Mouse (Mus musculus) C2C12 (cell line): Measurements from ENCODE around the gene Vmn2r76. TPM values are rescaled to one million over a fixed set of nuclear protein-coding genes. Genes with fewer than 3 reads are reported as not detected.
"Not testable (repeated sequence)": the region's sequence is repeated elsewhere in the genome, so short reads cannot be mapped to it uniquely, and the experiment has no call there.

ENCODE experiments used
- H3K27me3 ChIP-seq: one replicate; pipeline ENCODE4 v1.6.1; 2011; ENCODE audit not compliant: control insufficient read depth, insufficient read depth, insufficient read length
- H3K36me3 ChIP-seq: one replicate; pipeline ENCODE4 v1.6.1; 2011; ENCODE audit not compliant: control insufficient read depth, insufficient read depth
- H3K4me3 ChIP-seq: one replicate; pipeline ENCODE4 v1.5.1; 2011; ENCODE audit warnings: mild to moderate bottlenecking, control low read depth; ENCODE audit not compliant: poor library complexity, insufficient read depth, severe bottlenecking
- H3K79me2 ChIP-seq: one replicate; pipeline ENCODE4 v1.6.1; 2011; ENCODE audit not compliant: control insufficient read depth, insufficient read depth
- H3K79me3 ChIP-seq: one replicate; pipeline ENCODE4 v1.6.1; 2011; ENCODE audit warnings: low read depth, control low read depth
- H3ac ChIP-seq: one replicate; pipeline ENCODE3; 2011; ENCODE audit warnings: low read depth; ENCODE audit not compliant: control insufficient read depth, insufficient read length
- CEBPB ChIP-seq: IDR thresholded peaks from one replicate; pipeline ENCODE4 v1.6.1; 2011; ENCODE audit warnings: low read depth, mild to moderate bottlenecking, control low read depth, moderate library complexity
- CTCF ChIP-seq: IDR thresholded peaks from one replicate; pipeline ENCODE4 v1.5.1; 2011; ENCODE audit not compliant: control insufficient read depth, insufficient read depth, insufficient read length
- FOSL1 ChIP-seq: IDR thresholded peaks from one replicate; pipeline ENCODE4 v1.8.0; 2011; ENCODE audit warnings: mild to moderate bottlenecking, low read length; ENCODE audit not compliant: poor library complexity, insufficient read depth, severe bottlenecking
- MAX ChIP-seq: IDR thresholded peaks from one replicate; pipeline ENCODE4 v1.6.1; 2011; ENCODE audit warnings: mild to moderate bottlenecking, control low read depth
- MYOD1 ChIP-seq: IDR thresholded peaks from one replicate; pipeline ENCODE4 v1.6.1; 2011; ENCODE audit warnings: low read depth; ENCODE audit not compliant: control insufficient read depth, insufficient read length
- MYOG ChIP-seq: IDR thresholded peaks from one replicate; pipeline ENCODE4 v1.6.1; 2011; ENCODE audit not compliant: control insufficient read depth, insufficient read length; ENCODE audit errors: extremely low read depth
- USF1 ChIP-seq: IDR thresholded peaks from one replicate; pipeline ENCODE4 v1.6.1; 2011; ENCODE audit warnings: low read depth, mild to moderate bottlenecking, control low read depth, moderate library complexity
- long read RNA-seq, 2 experiments: library from polyadenylated mRNA; unstranded; transcript quantifications; one replicate each; pipeline ENCODE4 v2.0.0; 2019 to 2020
- polyA plus RNA-seq: library from polyadenylated mRNA; unstranded; fragments of >200 nt; fragmentation: generic; extraction: Trizol; gene quantifications from one replicate; pipeline ENCODE4 v1.2.1, GENCODE M21; 2012; ENCODE audit warnings: missing spikeins

Gene Vmn2r76
- polyA plus RNA-seq, result not detected
- long read RNA-seq, experiment 1, result 0 reads
- long read RNA-seq, experiment 2, result 0 reads

GRCm38 (mm10) chr7:86246208-86246607, at the start of gene Vmn2r76:
Gene Vmn2r76, minus strand, starts transcription at chr7:86246308.
- Histone ChIP-seq H3K36me3 (no peaks in the 10 kb centered on the region), H3K79me3 (no peaks in the 10 kb centered on the region), H3ac (no peak within 1 kb of the TSS), H3K4me3 (no peak within 1 kb of the TSS), H3K27me3 (no peaks in the 10 kb centered on the region), H3K79me2 (no peaks in the 10 kb centered on the region)
- no peak for TF ChIP-seq USF1
- no peak for TF ChIP-seq MYOG
- TF ChIP-seq MYOD1, result no peak
- no peak for TF ChIP-seq MAX
- TF ChIP-seq CEBPB, result no peak

- H3K79me2 ChIP-seq, result no peaks in the 10 kb centered on the region
- H3K4me3 ChIP-seq, result no peak within 1 kb of the TSS
- H3K79me3 ChIP-seq, result no peaks in the 10 kb centered on the region
- H3K27me3 ChIP-seq, result no peaks in the 10 kb centered on the region
- TF ChIP-seq MAX (no peak), USF1 (no peak), CTCF (no peak), FOSL1 (no peak), CEBPB (no peak), MYOG (no peak), MYOD1 (no peak)
- no peaks in the 10 kb centered on the region for H3K36me3 ChIP-seq
- no peak within 1 kb of the TSS for H3ac ChIP-seq
These were observed 31.0 kb upstream of the Vmn2r76 start, which contains the start of gene Olfr310 for GRCm38 (mm10) chr7:86277072-86277471. Gene Olfr310, minus strand, starts transcription at chr7:86277172.

- H3ac ChIP-seq, result no peak overlapping the region
- H3K79me2 ChIP-seq, result no peaks in the 10 kb centered on the region
- TF ChIP-seq FOSL1, result no peak
- no peak for TF ChIP-seq MYOG
- TF ChIP-seq MYOD1, result no peak
- TF ChIP-seq MAX, result no peak
- TF ChIP-seq CEBPB, result no peak
- no peak overlapping the region for H3K4me3 ChIP-seq
- H3K79me3 ChIP-seq, result no peaks in the 10 kb centered on the region
- H3K36me3 ChIP-seq, result no peaks in the 10 kb centered on the region
- no peaks in the 10 kb centered on the region for H3K27me3 ChIP-seq
These were observed 34.8 kb downstream of the Vmn2r76 start for GRCm38 (mm10) chr7:86211345-86211744.

- H3ac ChIP-seq, H3K79me2 ChIP-seq, H3K4me3 ChIP-seq, H3K79me3 ChIP-seq, H3K27me3 ChIP-seq, H3K36me3 ChIP-seq: not testable (repeated sequence)
These were observed 74.4 kb downstream of the Vmn2r76 start, which contains the start of gene Vmn2r75 for GRCm38 (mm10) chr7:86171678-86172077. Gene Vmn2r75, minus strand, starts transcription at chr7:86171778.

Other genes starting within 250 kb of the Vmn2r76 start
- gene Vmn2r75, start 74.5 kb downstream of the Vmn2r76 start, polyA plus RNA-seq, result not detected
- not detected for gene Olfr310, start 30.9 kb upstream of the Vmn2r76 start, polyA plus RNA-seq
- not detected for gene Olfr309, start 67.4 kb upstream of the Vmn2r76 start, polyA plus RNA-seq
- not detected for gene Olfr308, start 79.3 kb upstream of the Vmn2r76 start, polyA plus RNA-seq
- gene Olfr307, start 91.3 kb upstream of the Vmn2r76 start, polyA plus RNA-seq, result not detected
- not detected for gene Olfr305, start 120.6 kb upstream of the Vmn2r76 start, polyA plus RNA-seq
- not detected for gene Olfr304, start 140.3 kb upstream of the Vmn2r76 start, polyA plus RNA-seq
- not detected for gene Olfr303, start 151.5 kb upstream of the Vmn2r76 start, polyA plus RNA-seq
- gene Olfr301, start 157.5 kb upstream of the Vmn2r76 start, polyA plus RNA-seq, result not detected
- not detected for gene Olfr299, start 213.6 kb upstream of the Vmn2r76 start, polyA plus RNA-seq
- not detected for gene Olfr298, start 246.2 kb upstream of the Vmn2r76 start, polyA plus RNA-seq